Mouse (Mus musculus): ENCODE data around the gene Ggta1. TPM values are rescaled to one million over a fixed set of nuclear protein-coding genes. Genes with fewer than 3 reads are reported as not detected.

Ggta1 gene
- polyA plus RNA-seq, 1 experiment from 2014 or later = 6.1 TPM

DNA sequence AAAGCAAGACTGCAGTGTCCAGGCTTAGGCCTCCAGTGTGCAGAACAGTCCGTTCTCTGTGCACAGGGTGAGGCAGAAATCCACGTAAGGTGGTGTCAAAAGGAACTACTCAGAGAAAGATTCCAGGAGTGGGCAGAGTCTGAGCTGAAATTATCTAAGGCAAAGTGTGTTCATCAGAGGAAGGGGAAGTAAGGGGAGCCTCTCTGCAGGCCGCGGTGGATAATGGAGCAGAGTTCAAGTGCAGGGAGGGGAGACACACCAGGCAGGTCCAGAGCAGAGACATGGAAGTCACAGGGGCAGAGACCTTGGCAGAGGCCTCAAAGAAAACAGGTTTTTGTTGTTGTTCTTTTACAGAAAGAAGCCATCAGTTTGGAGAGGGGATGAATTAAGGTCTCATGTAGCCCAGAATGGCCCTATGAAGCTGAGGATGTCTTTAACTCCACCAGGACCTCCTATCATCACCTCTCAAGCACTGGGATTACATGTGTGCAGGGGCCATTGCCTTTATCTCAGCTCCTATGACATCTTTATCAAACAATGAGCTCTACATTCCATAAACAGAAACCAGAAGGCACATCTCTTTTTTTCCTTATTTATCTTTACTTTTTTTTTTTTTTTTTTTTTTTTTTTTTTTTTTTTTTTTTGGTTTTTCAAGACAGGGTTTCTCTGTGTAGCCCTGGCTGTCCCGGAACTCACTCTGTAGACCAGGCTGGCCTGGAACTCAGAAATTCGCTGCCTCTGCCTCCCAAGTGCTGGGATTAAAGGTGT lies 42.7 kb upstream of the Ggta1 start:
- Histone ChIP-seq H3K9me3 (replicated peaks; ENCODE audit: control insufficient read depth, low read length, poor library complexity, severe bottlenecking) (no peaks in the 10 kb centered on the region), H3K4me3 (ENCODE audit: low read depth, low read length) (no peak overlapping the region), H3K27me3 (ENCODE audit: control insufficient read depth, insufficient read depth, low read depth, low read length) (no peaks in the 10 kb centered on the region), H3K36me3 (ENCODE audit: control insufficient read depth, insufficient read depth, low read length) (no peaks in the 10 kb centered on the region), H3K27ac (ENCODE audit: low read length) (no peak overlapping the region), H3K4me2 (ENCODE audit: low read length) (no peak overlapping the region), H3K4me1 (ENCODE audit: control insufficient read depth, insufficient read depth, low read length) (peaks cover 6% of the 10 kb centered on the region; the same call in 1 of the 2 replicates), H3K9ac (ENCODE audit: low read depth, low read length) (no peak overlapping the region)
- ATAC-seq = no peak
- WGBS = 87% methylated on average over 6 of the region's 6 CpGs

DNA sequence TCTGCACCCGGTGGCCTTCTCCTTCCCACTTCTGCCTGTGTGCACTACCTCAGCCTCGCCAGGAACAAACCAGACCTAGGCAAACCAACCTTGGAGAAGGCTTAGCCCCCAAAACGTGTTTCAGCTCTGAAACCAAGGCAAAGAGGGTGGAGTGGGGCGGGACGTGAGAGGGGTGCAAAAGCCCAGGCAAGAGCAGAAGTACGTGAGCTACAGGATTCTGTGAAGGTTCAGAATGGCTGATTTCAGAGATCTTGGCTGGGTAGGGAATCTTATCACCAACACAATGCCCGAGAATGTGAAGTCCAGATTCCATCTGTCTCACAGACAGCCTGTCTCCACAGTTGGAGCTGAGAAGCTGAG lies 41.4 kb upstream of the Ggta1 start:
- Histone ChIP-seq H3K9me3 (replicated peaks; ENCODE audit: control insufficient read depth, low read length, poor library complexity, severe bottlenecking) (no peaks in the 10 kb centered on the region), H3K9ac (ENCODE audit: low read depth, low read length) (no peak overlapping the region), H3K4me2 (ENCODE audit: low read length) (no peak overlapping the region), H3K27me3 (ENCODE audit: control insufficient read depth, insufficient read depth, low read depth, low read length) (no peaks in the 10 kb centered on the region), H3K36me3 (ENCODE audit: control insufficient read depth, insufficient read depth, low read length) (no peaks in the 10 kb centered on the region), H3K4me1 (ENCODE audit: control insufficient read depth, insufficient read depth, low read length) (peaks cover 6% of the 10 kb centered on the region; the same call in 1 of the 2 replicates), H3K4me3 (ENCODE audit: low read depth, low read length) (no peak overlapping the region), H3K27ac (ENCODE audit: low read length) (no peak overlapping the region)
- ATAC-seq = no peak
- WGBS = 82% methylated on average over 7 of the region's 7 CpGs

DNA sequence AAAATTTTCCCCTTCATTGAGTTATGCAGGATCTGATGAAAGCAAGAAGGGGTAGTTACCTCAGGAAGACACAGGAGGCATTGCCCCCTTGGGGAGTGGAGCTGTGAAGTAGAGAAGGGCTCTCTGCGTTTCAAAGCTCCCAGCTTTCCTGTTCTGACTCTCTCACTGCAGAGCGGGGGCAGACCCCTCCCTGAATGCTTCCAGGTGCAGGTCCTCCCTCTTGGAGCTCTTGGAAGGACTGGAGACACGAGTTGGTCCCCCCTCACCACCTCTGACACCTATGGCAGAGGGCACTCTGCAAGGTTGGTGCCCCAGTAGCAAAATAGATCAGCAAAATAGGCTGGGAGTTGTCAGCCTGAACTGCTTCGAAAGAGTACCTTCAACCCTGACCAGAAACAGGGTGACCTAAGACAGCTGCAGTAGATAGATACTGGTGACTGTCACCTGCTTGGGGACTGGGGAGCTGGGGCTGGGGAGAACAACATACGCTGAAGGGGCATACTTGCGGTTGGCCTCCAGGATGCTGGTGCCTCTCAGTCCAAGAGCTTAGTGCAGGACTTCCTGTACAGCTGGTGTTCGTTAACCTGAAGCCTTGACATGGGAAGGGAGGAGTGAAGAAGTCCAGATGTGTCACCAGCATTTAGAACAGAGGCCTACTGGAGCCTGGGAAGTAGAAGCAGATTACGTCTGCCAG lies 40.8 kb upstream of the Ggta1 start:
- H3K4me3 ChIP-seq (ENCODE audit: low read depth, low read length) = no peak overlapping the region
- H3K27ac ChIP-seq (ENCODE audit: low read length) = no peak overlapping the region
- H3K4me2 ChIP-seq (ENCODE audit: low read length) = no peak overlapping the region
- ATAC-seq = no peak
- no peaks in the 10 kb centered on the region for H3K27me3 ChIP-seq (ENCODE audit: control insufficient read depth, insufficient read depth, low read depth, low read length)
- H3K4me1 ChIP-seq (ENCODE audit: control insufficient read depth, insufficient read depth, low read length) = peaks cover 6% of the 10 kb centered on the region; the same call in 1 of the 2 replicates
- H3K9me3 ChIP-seq (replicated peaks; ENCODE audit: control insufficient read depth, low read length, poor library complexity, severe bottlenecking) = no peaks in the 10 kb centered on the region
- WGBS = 68% methylated on average over 8 of the region's 8 CpGs
- no peak overlapping the region for H3K9ac ChIP-seq (ENCODE audit: low read depth, low read length)
- H3K36me3 ChIP-seq (ENCODE audit: control insufficient read depth, insufficient read depth, low read length) = no peaks in the 10 kb centered on the region

DNA sequence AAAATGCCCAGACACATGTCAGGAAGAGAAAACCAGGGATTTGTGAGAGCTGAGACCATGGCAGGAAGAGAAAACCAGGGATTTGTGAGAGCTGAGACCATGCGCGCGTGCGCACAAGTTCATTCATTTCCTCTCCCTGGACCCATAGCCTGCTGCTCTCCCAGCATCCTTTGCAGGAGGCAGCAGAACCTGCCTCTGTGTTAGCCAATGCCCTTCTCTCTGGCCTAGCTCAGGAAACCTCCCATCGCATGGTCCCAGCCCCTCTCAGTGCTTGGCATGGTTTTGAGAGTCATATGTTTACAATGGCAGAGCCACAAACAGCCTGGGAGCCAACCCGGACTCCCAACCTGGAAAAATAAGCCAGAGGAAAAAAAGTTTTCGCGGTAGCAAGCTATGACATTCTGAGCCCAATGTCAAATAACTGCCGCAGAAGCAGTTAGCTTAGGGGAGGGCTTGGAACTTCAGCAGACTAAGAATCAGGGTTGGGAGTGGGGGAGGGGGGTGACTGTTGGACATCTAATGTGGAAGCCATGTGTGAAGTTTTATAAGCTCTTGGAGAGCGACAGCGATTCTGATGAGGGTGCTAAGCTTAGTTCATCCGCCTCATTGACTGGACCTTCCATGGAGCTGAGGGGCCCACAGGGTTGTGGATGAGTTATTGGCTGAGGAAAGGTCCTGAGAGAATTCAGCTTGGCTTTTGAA lies 40.1 kb upstream of the Ggta1 start:
- no peak for ATAC-seq
- peaks cover 6% of the 10 kb centered on the region; the same call in 1 of the 2 replicates for H3K4me1 ChIP-seq (ENCODE audit: control insufficient read depth, insufficient read depth, low read length)

DNA sequence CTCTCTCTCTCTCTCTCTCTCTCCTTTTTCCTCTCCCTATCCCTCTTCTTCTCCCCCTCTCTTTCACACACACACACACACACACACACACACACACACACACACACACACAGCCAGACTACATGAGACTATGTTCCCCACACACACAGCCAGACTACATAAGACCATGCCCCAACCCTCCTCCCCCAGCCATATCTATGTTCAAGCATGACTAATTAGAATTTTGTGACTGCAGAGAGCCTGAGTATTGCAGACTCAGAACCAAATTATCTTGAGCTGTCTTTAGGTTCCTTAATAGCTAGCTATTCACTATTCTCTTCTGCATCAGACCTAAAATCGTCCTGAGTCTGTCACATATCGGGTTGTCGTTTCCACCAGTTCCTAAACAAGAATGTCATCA lies 39.5 kb upstream of the Ggta1 start:
- WGBS = 89% methylated on average over 3 of the region's 3 CpGs
- H3K36me3 ChIP-seq (ENCODE audit: control insufficient read depth, insufficient read depth, low read length) = no peaks in the 10 kb centered on the region
- H3K27ac ChIP-seq (ENCODE audit: low read length) = no peak overlapping the region
- no peak overlapping the region for H3K4me2 ChIP-seq (ENCODE audit: low read length)
- no peaks in the 10 kb centered on the region for H3K27me3 ChIP-seq (ENCODE audit: control insufficient read depth, insufficient read depth, low read depth, low read length)
- no peak for ATAC-seq
- H3K4me3 ChIP-seq (ENCODE audit: low read depth, low read length) = no peak overlapping the region
- no peak overlapping the region for H3K9ac ChIP-seq (ENCODE audit: low read depth, low read length)
- H3K9me3 ChIP-seq (replicated peaks; ENCODE audit: control insufficient read depth, low read length, poor library complexity, severe bottlenecking) = no peaks in the 10 kb centered on the region
- peaks cover 6% of the 10 kb centered on the region; the same call in 1 of the 2 replicates for H3K4me1 ChIP-seq (ENCODE audit: control insufficient read depth, insufficient read depth, low read length)

More for the DNA sequence above, 40.1 kb upstream of the Ggta1 start:
- Histone ChIP-seq H3K4me3 (ENCODE audit: low read depth, low read length) (no peak overlapping the region), H3K9me3 (replicated peaks; ENCODE audit: control insufficient read depth, low read length, poor library complexity, severe bottlenecking) (no peaks in the 10 kb centered on the region), H3K36me3 (ENCODE audit: control insufficient read depth, insufficient read depth, low read length) (no peaks in the 10 kb centered on the region), H3K27me3 (ENCODE audit: control insufficient read depth, insufficient read depth, low read depth, low read length) (no peaks in the 10 kb centered on the region), H3K9ac (ENCODE audit: low read depth, low read length) (no peak overlapping the region), H3K4me2 (ENCODE audit: low read length) (no peak overlapping the region), H3K27ac (ENCODE audit: low read length) (no peak overlapping the region)
- 84% methylated on average over 12 of the region's 12 CpGs for WGBS

DNA sequence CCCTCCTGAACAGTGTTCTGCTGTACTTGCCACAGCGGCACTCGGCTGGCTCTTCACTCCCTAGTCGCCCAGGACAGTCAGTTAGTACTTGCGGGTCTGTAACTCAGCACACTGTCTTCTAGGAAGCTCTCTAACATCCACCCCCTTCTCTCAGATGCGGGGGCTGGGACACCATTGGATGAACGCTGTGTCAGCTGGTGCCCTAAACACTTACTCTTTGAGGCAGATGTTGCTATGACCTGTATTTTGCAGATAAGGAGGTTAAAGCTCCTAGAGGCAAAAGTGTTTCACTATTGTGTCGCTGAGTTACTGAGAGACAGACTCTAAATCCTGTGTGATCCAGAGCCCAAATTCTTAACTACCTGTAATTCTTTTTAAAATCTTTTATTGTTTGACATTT lies 36.4 kb upstream of the Ggta1 start:
- 76% methylated on average over 7 of the region's 7 CpGs for WGBS
- H3K9ac ChIP-seq (ENCODE audit: low read depth, low read length) = no peak overlapping the region
- no peak overlapping the region for H3K4me3 ChIP-seq (ENCODE audit: low read depth, low read length)
- H3K4me2 ChIP-seq (ENCODE audit: low read length) = no peak overlapping the region
- H3K27me3 ChIP-seq (ENCODE audit: control insufficient read depth, insufficient read depth, low read depth, low read length) = no peaks in the 10 kb centered on the region
- H3K9me3 ChIP-seq (replicated peaks; ENCODE audit: control insufficient read depth, low read length, poor library complexity, severe bottlenecking) = no peaks in the 10 kb centered on the region; the same call in 1 of the 2 replicates
- no peak overlapping the region for H3K27ac ChIP-seq (ENCODE audit: low read length)
- no peaks in the 10 kb centered on the region for H3K36me3 ChIP-seq (ENCODE audit: control insufficient read depth, insufficient read depth, low read length)
- no peak for ATAC-seq
- no peaks in the 10 kb centered on the region for H3K4me1 ChIP-seq (ENCODE audit: control insufficient read depth, insufficient read depth, low read length)

DNA sequence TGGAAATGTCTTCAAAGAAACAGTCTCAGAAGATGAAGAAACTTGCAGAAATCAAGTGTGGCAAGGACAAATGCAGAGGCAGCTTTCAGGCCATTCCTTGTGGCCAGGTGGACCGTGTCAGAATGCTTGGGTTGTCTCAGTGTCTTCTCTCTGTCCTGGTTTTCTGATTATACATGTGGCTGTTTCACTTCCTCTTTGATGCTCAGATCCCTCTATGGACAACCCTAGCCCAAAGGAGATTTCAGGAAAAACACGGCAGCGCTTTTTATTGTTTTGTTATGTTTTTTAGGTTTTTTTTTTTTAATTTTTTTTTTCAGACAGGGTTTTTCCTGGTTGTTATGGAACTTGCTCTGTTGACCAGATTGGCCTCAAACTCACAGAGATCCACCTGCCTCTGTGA lies 35.9 kb upstream of the Ggta1 start:
- Histone ChIP-seq H3K9ac (ENCODE audit: low read depth, low read length) (no peak overlapping the region), H3K27me3 (ENCODE audit: control insufficient read depth, insufficient read depth, low read depth, low read length) (no peaks in the 10 kb centered on the region), H3K4me3 (ENCODE audit: low read depth, low read length) (no peak overlapping the region), H3K27ac (ENCODE audit: low read length) (no peak overlapping the region), H3K4me2 (ENCODE audit: low read length) (no peak overlapping the region), H3K36me3 (ENCODE audit: control insufficient read depth, insufficient read depth, low read length) (no peaks in the 10 kb centered on the region), H3K4me1 (ENCODE audit: control insufficient read depth, insufficient read depth, low read length) (no peaks in the 10 kb centered on the region), H3K9me3 (replicated peaks; ENCODE audit: control insufficient read depth, low read length, poor library complexity, severe bottlenecking) (no peaks in the 10 kb centered on the region; the same call in 1 of the 2 replicates)
- 92% methylated on average over 3 of the region's 3 CpGs for WGBS
- ATAC-seq = no peak

DNA sequence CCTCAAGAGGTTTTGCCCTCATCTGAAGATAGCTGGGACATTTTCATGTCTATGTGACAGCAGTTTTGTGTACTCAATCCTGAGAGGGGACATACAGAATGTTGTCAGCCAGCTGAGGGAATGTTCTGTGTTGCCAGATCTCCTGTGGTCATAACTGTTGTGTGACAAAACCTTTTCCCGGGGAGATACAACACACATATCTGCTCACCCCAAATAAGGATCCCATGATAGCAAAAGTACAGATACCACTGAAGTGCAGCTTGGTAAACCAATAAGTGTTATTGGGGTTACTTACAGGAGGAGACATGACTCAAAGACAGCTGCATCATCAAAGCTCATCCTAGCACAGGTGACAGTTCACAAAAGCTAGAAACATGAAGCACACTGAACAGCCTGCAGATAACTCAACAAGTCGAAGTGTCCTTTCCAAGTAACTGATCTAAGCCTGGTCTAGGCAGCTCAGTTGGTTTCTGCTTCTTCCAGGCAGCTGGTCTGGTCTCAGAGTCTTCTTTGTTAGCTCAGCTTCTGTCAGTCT lies 34.7 kb upstream of the Ggta1 start:
- no peak for ATAC-seq

More for the DNA sequence above, 34.7 kb upstream of the Ggta1 start:
- no peaks in the 10 kb centered on the region for H3K27me3 ChIP-seq (ENCODE audit: control insufficient read depth, insufficient read depth, low read depth, low read length)
- H3K9ac ChIP-seq (ENCODE audit: low read depth, low read length) = no peak overlapping the region
- H3K4me3 ChIP-seq (ENCODE audit: low read depth, low read length) = no peak overlapping the region
- no peak overlapping the region for H3K4me2 ChIP-seq (ENCODE audit: low read length)
- no peaks in the 10 kb centered on the region for H3K36me3 ChIP-seq (ENCODE audit: control insufficient read depth, insufficient read depth, low read length)
- 80% methylated on average over 2 of the region's 2 CpGs for WGBS
- H3K27ac ChIP-seq (ENCODE audit: low read length) = no peak overlapping the region
- H3K4me1 ChIP-seq (ENCODE audit: control insufficient read depth, insufficient read depth, low read length) = no peaks in the 10 kb centered on the region
- no peaks in the 10 kb centered on the region; the same call in 1 of the 2 replicates for H3K9me3 ChIP-seq (replicated peaks; ENCODE audit: control insufficient read depth, low read length, poor library complexity, severe bottlenecking)

All from midbrain, embryonic 16.5 days (tissue).